ENCODE assay signal across 9 mouse cellular contexts in the genomic region with DNA sequence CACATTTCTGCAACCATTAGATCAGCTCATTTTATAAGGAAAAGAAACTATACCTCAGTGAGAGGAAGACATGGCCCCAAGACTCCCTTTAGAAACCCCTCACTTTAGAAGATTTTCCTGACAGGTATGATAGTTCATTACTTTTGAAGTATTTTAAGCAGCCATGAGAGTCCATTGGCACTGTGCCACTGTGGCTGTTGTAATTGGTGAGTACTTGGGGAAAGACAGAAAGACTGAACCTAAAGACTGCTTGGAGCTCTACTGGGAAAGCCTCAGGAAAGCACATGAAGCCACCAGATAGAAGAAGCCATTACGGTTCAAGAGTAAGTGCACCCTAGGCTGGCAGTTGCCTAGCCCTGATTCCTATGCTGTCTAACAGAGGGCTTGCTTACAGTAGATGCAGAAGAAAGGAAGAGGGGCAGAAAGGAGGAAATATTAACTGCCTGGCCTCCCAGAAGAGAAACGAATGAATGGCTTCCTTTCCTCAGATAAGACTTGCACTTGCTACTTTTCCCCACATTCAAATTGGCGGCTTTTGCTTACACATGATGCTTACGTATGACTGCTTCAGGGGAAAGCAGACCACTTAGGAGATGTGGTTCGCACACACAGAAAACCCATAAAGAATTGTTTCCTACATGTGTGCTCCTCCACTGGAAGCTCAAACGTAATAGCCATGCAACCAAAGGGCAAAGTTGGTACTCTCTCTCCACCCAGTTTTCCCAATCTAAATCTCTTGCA. TPM values are rescaled to one million over a fixed set of nuclear protein-coding genes. Genes with fewer than 3 reads are reported as not detected.
DNase-seq lines count a peak whose midpoint lies in the region; ATAC-seq lines count a peak whose summit lies in the region.
"Had no signal": no experiment of that assay in that cellular context is flagged by ENCODE, and none has a peak within 500 bp of the region (broad histone marks: within the 10 kb centered on the region; RNA-seq: fewer than 3 reads in every experiment).

No protein-coding gene starts in this region.

- peak overlapping the region; percentile 18; the same call in 1 of the 2 replicates for H3K27ac ChIP-seq in limb, embryonic 15.5 days
- peak overlapping the region; percentile 48 for H3K27ac ChIP-seq in stomach, embryonic 16.5 days (ENCODE audit: low read length)

- H3K4me1 ChIP-seq in limb, embryonic 15.5 days, result peaks cover 51% of the 10 kb centered on the region
- peaks cover 45% of the 10 kb centered on the region for H3K4me1 ChIP-seq in stomach, embryonic 16.5 days (ENCODE audit: control insufficient read depth, insufficient read depth, low read length)

- peak overlapping the region; percentile 29; the same call in 1 of the 2 replicates for H3K9ac ChIP-seq in limb, embryonic 15.5 days
- peak overlapping the region; percentile 44 for H3K9ac ChIP-seq in stomach, embryonic 16.5 days (ENCODE audit: low read length)

- no peak for ATAC-seq in limb, embryonic 15.5 days (ENCODE audit: insufficient number of reproducible peaks, low FRiP score, low TSS enrichment, low read depth)
- ATAC-seq in stomach, embryonic 16.5 days (ENCODE audit: insufficient read depth, low FRiP score), result no peak
- ATAC-seq in megakaryocyte progenitor cell, adult 5-6 weeks (replicated peaks; ENCODE audit: poor library complexity), result no peak
- no peak for ATAC-seq in inflammation-experienced regulatory T-cells, adult 6 months

- H3K36me3 ChIP-seq in limb, embryonic 15.5 days, result peaks cover 3% of the 10 kb centered on the region; the same call in 1 of the 2 replicates
- H3K36me3 ChIP-seq in stomach, embryonic 16.5 days (ENCODE audit: control insufficient read depth, insufficient read depth, low read length), result no peaks in the 10 kb centered on the region

- no peaks in the 10 kb centered on the region for H3K9me3 ChIP-seq in limb, embryonic 15.5 days
- H3K9me3 ChIP-seq in stomach, embryonic 16.5 days (replicated peaks; ENCODE audit: control insufficient read depth, low read length), result no peaks in the 10 kb centered on the region

- H3K4me2 ChIP-seq in limb, embryonic 15.5 days, result peak overlapping the region; percentile 45
- H3K4me2 ChIP-seq in stomach, embryonic 16.5 days (ENCODE audit: low read depth, low read length), result peak overlapping the region; percentile 62

- WGBS in limb, embryonic 15.5 days, result 36% methylated on average over 6 of the region's 6 CpGs
- 43% methylated on average over 6 of the region's 6 CpGs for WGBS in stomach, embryonic 16.5 days

- H3K4me3 ChIP-seq in limb, embryonic 15.5 days, result peak overlapping the region; percentile 29
- H3K4me3 ChIP-seq in stomach, embryonic 16.5 days (replicated peaks; ENCODE audit: low read length), result peak overlapping the region; percentile 29

- DNase-seq in cerebellum, postnatal 10 days, result peak; percentile 36 to 39
- DNase-seq in cerebellum, postnatal 4 days (ENCODE audit: low spot score in 2 of 2), result no peak
- DNase-seq in right cerebral cortex, postnatal 4 days, result peak; percentile 12
- DNase-seq in right cerebral cortex, adult 2 months (ENCODE audit: low spot score in 2 of 2), result no peak
- DNase-seq: B cell, adult 2 months had no signal

- no peaks in the 10 kb centered on the region for H3K27me3 ChIP-seq in limb, embryonic 15.5 days
- H3K27me3 ChIP-seq in stomach, embryonic 16.5 days (ENCODE audit: control insufficient read depth, insufficient read depth, low read length), result no peaks in the 10 kb centered on the region

RNA-seq across cellular contexts. Expression of a gene that starts 4.4 kb away (rescaled TPM):
- polyA plus RNA-seq in limb, embryonic 15.5 days (2015; fragmentation: Nextera tagmentation; extraction: Ambion mirVana), result 137 and 139 TPM in 2 replicates
- 68.8 and 70.5 TPM in 2 replicates for polyA plus RNA-seq in stomach, embryonic 16.5 days (2015; fragmentation: Nextera tagmentation; extraction: Ambion mirVana)
- 0.59 and 0.85 TPM in 2 replicates for total RNA-seq in megakaryocyte progenitor cell, adult 5-6 weeks (2015)
- 2.0 and 2.2 TPM in 2 replicates for total RNA-seq in megakaryocyte progenitor cell, adult 5-6 weeks (2017)
- 1 to 10 TPM in 1 of 3 experiments, under 1 TPM in 1, not detected in 1; 0.15 to 1.4 TPM for polyA plus RNA-seq in inflammation-experienced regulatory T-cells, adult 6 months (2017; shearing (Covaris generic))

Comparison
In these comparisons a context has a peak if more than half of its experiments do, and no peak if none do; other contexts are left out.
1. DNase-seq: peak in cerebellum, postnatal 10 days (2 of 2) and right cerebral cortex, postnatal 4 days (single experiment); none in cerebellum, postnatal 4 days (0 of 2) and right cerebral cortex, adult 2 months (0 of 2).
2. RNA of a gene that starts 4.4 kb away (polyA plus RNA-seq): 137 to 139 TPM in limb, embryonic 15.5 days and 68.8 to 70.5 TPM in stomach, embryonic 16.5 days; 0.15 to 1.4 TPM in inflammation-experienced regulatory T-cells, adult 6 months; every median in the first group is over 10 times any median in the second.